Mouse (Mus musculus) forebrain, postnatal 0 days (tissue): Measurements from ENCODE around the gene Hk1. TPM values are rescaled to one million over a fixed set of nuclear protein-coding genes. Genes with fewer than 3 reads are reported as not detected.

ENCODE experiments used
- ATAC-seq: fragments of 200-750 bp; cut with Nextera tagmentation; 2 replicates; pipeline ENCODE4 v1.8.0; 2017; ENCODE audit warnings: mild to moderate bottlenecking, moderate library complexity
- DNase-seq: peaks from one replicate; pipeline ENCODE4 v3.0.0-alpha.2; 2015
- H3K27ac ChIP-seq: fragments of 300-500 bp; sonication (generic); 2 replicates; pipeline ENCODE4 v1.5.1; 2014; ENCODE audit warnings: low read depth, mild to moderate bottlenecking, antibody characterized with exemption, low read length, moderate library complexity, mixed read lengths
- H3K27me3 ChIP-seq: fragments of 300-500 bp; sonication (generic); 2 replicates; pipeline ENCODE4 v1.6.1; 2014; ENCODE audit warnings: mild to moderate bottlenecking, low read length, mixed read lengths; ENCODE audit not compliant: insufficient read depth
- H3K36me3 ChIP-seq: fragments of 300-500 bp; sonication (generic); 2 replicates; pipeline ENCODE4 v1.6.1; 2014; ENCODE audit warnings: mild to moderate bottlenecking, moderate library complexity; ENCODE audit not compliant: insufficient read depth
- H3K4me1 ChIP-seq: fragments of 300-500 bp; sonication (generic); 2 replicates; pipeline ENCODE4 v1.6.1; 2014; ENCODE audit warnings: antibody characterized with exemption; ENCODE audit not compliant: insufficient read depth
- H3K4me2 ChIP-seq: fragments of 300-500 bp; sonication (generic); 2 replicates; pipeline ENCODE4 v1.6.1; 2014; ENCODE audit warnings: low read depth, mild to moderate bottlenecking, moderate library complexity
- H3K4me3 ChIP-seq: fragments of 300-500 bp; sonication (generic); 2 replicates; pipeline ENCODE4 v1.5.1; 2014; ENCODE audit warnings: low read depth, low read length, mixed read lengths
- H3K9ac ChIP-seq: fragments of 300-500 bp; sonication (generic); 2 replicates; pipeline ENCODE4 v1.6.1; 2014; ENCODE audit warnings: mild to moderate bottlenecking
- H3K9me3 ChIP-seq: fragments of 300-500 bp; sonication (generic); 2 replicates; pipeline ENCODE4 v1.6.1; 2016; ENCODE audit warnings: low read length
- CTCF ChIP-seq: sonication (generic); IDR thresholded peaks from 2 replicates; pipeline ENCODE4 v1.5.1; 2016; ENCODE audit warnings: antibody characterized with exemption, control low read depth, low read depth
- WGBS: fragments of 180-500 bp; shearing (Covaris S2); extraction: QIAGEN DNeasy Blood & Tissue Kit; methylation state at CpG from one replicate; pipeline ENCODE4 v1.1.7; 2014; 5-methylcytosine and 5-hydroxymethylcytosine counted together
- polyA plus RNA-seq: library from polyadenylated mRNA; unstranded; fragments of >200 nt; fragmentation: Nextera tagmentation; extraction: Ambion mirVana; gene quantifications from 2 replicates; pipeline ENCODE4 v1.2.1, GENCODE M21; 2015
- total RNA-seq: library from RNA; depleted of rRNA; stranded (reverse); fragments of >200 nt; gene quantifications from 2 replicates; pipeline ENCODE4 v1.2.3, GENCODE M21; 2014

Gene Hk1
- total and polyA plus RNA-seq, 2 experiments from 2014 or later = 90.1 to 140 TPM

DNA sequence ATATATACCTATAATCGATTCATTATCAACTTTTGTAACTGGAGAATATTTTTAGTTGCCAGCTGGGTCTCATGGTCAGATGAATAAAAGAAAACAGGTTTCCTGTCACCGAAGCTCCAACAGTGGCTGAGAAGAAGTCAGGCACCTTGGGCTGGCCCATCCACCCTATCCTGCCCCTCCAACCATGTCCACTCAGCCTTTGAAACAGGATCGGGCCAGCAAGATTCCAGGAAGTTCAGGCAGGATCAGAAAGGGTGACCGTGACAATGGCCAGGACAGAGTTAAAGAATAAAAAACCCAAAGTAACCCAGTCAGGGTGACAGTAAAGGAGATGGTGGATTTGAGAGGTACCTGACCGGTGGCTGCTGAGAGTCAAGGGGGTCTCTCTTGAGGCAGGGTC is 70.1 kb downstream of the Hk1 start:
- 96% methylated on average over 5 of the region's 5 CpGs for WGBS
- Histone ChIP-seq H3K4me3 (no peak overlapping the region), H3K4me2 (no peak overlapping the region), H3K9ac (no peak overlapping the region), H3K4me1 (no peaks in the 10 kb centered on the region), H3K9me3 (no peaks in the 10 kb centered on the region), H3K36me3 (peaks cover 14% of the 10 kb centered on the region; the same call in 1 of the 2 replicates), H3K27ac (no peak overlapping the region), H3K27me3 (no peaks in the 10 kb centered on the region)
- DNase-seq (no peak), ATAC-seq (no peak)
- no peak for TF ChIP-seq CTCF

DNA sequence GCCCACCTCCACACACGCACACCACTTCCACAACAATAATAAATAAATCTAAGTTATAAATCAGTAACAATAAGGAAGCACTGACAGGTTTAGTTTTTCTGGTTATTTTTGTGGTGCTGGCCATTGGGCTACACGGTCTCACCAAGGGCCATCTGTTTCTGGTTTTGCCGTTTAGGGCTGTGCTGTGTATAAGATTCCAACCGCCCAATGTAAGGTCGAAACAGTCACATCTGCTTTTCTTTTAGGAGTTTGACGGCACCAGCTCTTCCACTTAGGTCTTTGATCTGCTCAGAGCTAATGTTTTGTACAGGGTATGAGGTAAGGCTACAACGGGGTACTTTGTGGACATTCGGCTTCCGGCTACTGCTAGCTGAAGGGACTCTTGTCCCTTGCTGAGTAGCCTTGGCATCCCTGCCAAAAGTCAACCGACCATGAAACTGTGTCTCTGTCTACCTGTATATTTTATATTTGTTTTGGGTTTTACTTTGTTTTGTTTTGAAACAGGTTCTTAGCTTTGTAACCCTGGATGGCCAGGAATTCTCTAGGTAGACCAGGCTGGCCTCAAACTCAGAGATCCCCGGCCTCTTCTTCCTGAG is 70.7 kb downstream of the Hk1 start:
- no peak for DNase-seq
- Histone ChIP-seq H3K36me3 (peaks cover 13% of the 10 kb centered on the region), H3K27me3 (no peaks in the 10 kb centered on the region), H3K4me1 (no peaks in the 10 kb centered on the region), H3K4me2 (no peak overlapping the region), H3K9ac (no peak overlapping the region), H3K9me3 (no peaks in the 10 kb centered on the region), H3K4me3 (no peak overlapping the region), H3K27ac (no peak overlapping the region)
- no peak for ATAC-seq
- 93% methylated on average over 11 of the region's 11 CpGs for WGBS
- no peak for TF ChIP-seq CTCF

DNA sequence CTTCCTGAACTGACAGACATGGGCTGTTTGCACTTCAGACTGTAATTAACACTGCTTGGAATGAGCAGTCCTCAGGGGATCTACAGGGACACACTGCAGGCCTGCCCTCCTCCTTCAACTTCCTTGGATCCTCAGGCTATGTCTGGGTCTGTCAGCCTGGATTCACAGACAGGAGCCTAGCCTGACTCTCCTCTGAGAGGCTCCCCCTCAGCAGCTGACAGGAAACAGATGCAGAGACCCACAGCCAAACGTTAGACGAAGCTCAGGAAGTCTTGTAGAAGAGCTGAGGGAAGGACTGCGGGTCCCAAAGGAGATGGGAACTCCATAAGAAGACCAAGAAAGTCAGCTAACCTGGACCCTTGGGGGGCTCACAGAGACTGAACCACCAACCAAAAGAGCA is 73.2 kb downstream of the Hk1 start:
- no peak for DNase-seq
- 65% methylated on average over 3 of the region's 3 CpGs for WGBS
- no peak for ATAC-seq

DNA sequence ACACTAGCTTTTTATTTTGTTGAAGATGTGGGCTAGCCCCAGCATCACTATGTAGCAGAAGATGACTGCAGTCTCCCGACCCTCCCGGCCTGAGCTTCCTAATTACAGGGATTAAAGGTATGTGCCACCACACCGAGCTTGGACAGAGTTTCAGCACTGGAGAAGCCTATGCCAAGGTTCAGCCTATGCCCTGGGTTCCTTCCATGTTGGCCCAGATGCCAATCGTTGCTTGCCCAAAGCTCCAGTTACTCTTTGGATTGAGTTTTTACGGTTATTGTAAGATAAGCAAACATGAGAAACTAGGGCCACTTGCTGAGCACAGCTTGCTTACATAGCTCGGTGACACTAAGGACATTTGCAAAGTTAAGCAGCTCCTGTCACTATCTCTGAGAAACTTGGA is 74.6 kb downstream of the Hk1 start:
- 77% methylated on average over 6 of the region's 6 CpGs for WGBS
- no peak for TF ChIP-seq CTCF

More for the DNA sequence above, 73.2 kb downstream of the Hk1 start:
- H3K27ac ChIP-seq = no peak overlapping the region
- no peak overlapping the region for H3K4me3 ChIP-seq
- no peak overlapping the region for H3K4me2 ChIP-seq
- H3K9me3 ChIP-seq = no peaks in the 10 kb centered on the region
- peaks cover 23% of the 10 kb centered on the region for H3K36me3 ChIP-seq
- no peaks in the 10 kb centered on the region for H3K27me3 ChIP-seq
- H3K9ac ChIP-seq = no peak overlapping the region
- no peaks in the 10 kb centered on the region for H3K4me1 ChIP-seq
- TF ChIP-seq CTCF = no peak

DNA sequence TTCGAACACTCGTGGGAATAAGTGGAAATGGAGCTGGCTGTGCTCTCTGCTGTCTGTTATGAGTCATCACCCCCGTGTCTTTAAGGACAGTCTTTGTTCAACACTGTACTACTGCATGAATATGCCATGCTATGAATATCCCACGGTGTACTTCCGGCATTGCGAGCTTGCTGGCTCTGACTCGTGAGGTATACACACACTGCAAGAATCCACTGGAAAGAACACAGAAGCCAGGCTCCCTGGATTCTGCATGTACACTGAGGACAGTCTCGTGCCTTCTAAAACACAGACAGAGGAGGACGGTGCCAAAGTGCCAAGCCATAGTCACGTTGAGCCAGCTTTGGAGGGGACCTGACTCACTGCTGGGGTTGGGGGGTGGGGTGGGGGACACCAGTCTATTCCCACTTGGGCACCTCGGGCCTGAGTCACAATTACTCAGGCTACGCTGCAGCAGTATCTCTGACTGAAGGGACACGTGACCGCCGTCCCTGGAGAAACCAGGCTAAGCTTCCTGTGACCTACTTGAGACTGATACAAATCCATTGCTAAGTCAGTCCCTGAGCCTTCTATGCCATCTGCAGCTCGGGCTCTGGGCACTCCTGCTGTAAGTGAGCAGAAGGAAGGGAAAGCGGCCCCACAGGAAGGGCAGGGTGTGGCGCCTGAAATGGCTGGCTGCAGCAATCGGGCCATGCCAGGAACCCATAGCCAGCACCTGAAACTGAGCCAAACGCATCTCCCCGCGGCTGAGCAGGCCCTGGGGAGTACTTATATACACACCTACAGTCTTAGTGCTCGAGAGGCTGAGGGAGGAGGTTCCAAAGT is 79.5 kb downstream of the Hk1 start:
- ATAC-seq = peak; percentile 34; the same call in 1 of the 2 replicates
- no peak for TF ChIP-seq CTCF
- no peak overlapping the region for H3K27ac ChIP-seq

More for the DNA sequence above, 74.6 kb downstream of the Hk1 start:
- Histone ChIP-seq H3K27ac (no peak overlapping the region), H3K27me3 (no peaks in the 10 kb centered on the region), H3K36me3 (peaks cover 23% of the 10 kb centered on the region), H3K4me2 (no peak overlapping the region), H3K4me3 (no peak overlapping the region), H3K9me3 (no peaks in the 10 kb centered on the region), H3K4me1 (no peaks in the 10 kb centered on the region), H3K9ac (no peak overlapping the region)
- DNase-seq (no peak), ATAC-seq (no peak)

DNA sequence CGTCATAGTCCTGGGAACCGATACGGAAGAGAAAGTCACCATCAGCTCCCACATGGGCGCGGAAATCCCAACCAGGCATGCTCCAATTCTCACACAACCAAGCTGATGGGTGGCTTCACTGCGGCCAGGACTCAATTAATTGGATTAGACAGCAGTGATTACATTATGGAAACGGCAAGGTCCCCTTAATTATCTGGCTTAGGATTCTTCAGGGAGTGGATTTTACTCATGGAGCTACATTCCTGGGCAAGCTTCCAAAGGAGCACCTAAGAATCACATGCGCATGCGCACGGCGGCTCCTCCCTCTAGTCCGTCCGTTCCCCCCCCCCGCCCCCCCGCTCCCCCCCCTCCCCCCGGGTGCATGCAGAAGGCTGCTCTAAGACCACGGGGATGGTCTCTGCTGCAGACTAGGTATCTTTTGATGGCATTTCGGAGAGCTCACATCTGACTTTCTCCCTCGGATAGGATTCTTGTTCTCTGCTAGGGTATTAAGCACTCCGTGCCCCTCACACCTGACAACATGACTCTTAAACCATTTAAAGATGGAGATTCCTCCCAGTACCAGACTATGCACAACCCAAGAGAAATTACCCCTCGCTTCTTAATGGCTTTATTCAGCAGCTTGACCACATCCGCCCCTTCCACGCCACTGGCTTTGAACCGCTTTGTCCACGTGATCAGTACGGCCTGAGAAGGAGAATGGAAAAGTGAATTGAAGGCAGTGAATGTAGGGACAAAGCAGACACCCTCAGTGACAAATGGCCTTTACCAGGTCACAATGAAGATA is 83.4 kb downstream of the Hk1 start:
- WGBS = 51% methylated on average over 22 of the region's 26 CpGs
- Histone ChIP-seq H3K9me3 (no peaks in the 10 kb centered on the region), H3K4me3 (no peak overlapping the region), H3K4me2 (no peak overlapping the region), H3K36me3 (peaks cover 60% of the 10 kb centered on the region), H3K4me1 (no peaks in the 10 kb centered on the region), H3K9ac (no peak overlapping the region), H3K27me3 (no peaks in the 10 kb centered on the region), H3K27ac (no peak overlapping the region)
- no peak for TF ChIP-seq CTCF
- DNase-seq = peak; percentile 23
- ATAC-seq = no peak

More for the DNA sequence above, 79.5 kb downstream of the Hk1 start:
- DNase-seq = no peak
- H3K36me3 ChIP-seq = peaks cover 45% of the 10 kb centered on the region
- no peak overlapping the region for H3K4me3 ChIP-seq
- H3K9me3 ChIP-seq = no peaks in the 10 kb centered on the region
- no peak overlapping the region for H3K9ac ChIP-seq
- no peaks in the 10 kb centered on the region for H3K4me1 ChIP-seq
- 76% methylated on average over 23 of the region's 23 CpGs for WGBS
- no peak overlapping the region for H3K4me2 ChIP-seq
- no peaks in the 10 kb centered on the region for H3K27me3 ChIP-seq
